Mouse (Mus musculus) midbrain, postnatal 0 days (tissue): ENCODE measurements at regions not wholly inside any gene's neighbourhood (a gene's known extent, or its start where the extent isn't known, plus 50 kb on each side); places are given as distances from the start of the nearest gene placed in this dataset.

Experiments used
- ATAC-seq: fragments of 200-750 bp; cut with Nextera tagmentation; 2 replicates; pipeline ENCODE4 v1.8.0; 2017; ENCODE audit warnings: moderate number of reproducible peaks, mild to moderate bottlenecking, moderate TSS enrichment, moderate library complexity; ENCODE audit not compliant: low FRiP score
- DNase-seq: peaks from one replicate; pipeline ENCODE4 v3.0.0-alpha.2; 2015; ENCODE audit warnings: low spot score
- H3K27ac ChIP-seq: fragments of 300-500 bp; sonication (generic); 2 replicates; pipeline ENCODE4 v1.5.1; 2014; ENCODE audit warnings: low read depth, mild to moderate bottlenecking, low read length, mixed read lengths
- H3K27me3 ChIP-seq: fragments of 300-500 bp; sonication (generic); 2 replicates; pipeline ENCODE4 v1.6.1; 2014; ENCODE audit warnings: low read length, control low read depth, mixed read lengths; ENCODE audit not compliant: insufficient read depth
- H3K36me3 ChIP-seq: fragments of 300-500 bp; sonication (generic); 2 replicates; pipeline ENCODE4 v1.6.1; 2014; ENCODE audit warnings: low read length, control low read depth, mixed read lengths; ENCODE audit not compliant: insufficient read depth
- H3K4me1 ChIP-seq: fragments of 300-500 bp; sonication (generic); 2 replicates; pipeline ENCODE4 v1.6.1; 2014; ENCODE audit warnings: mild to moderate bottlenecking, control low read depth, antibody characterized with exemption, low read length, mixed read lengths; ENCODE audit not compliant: insufficient read depth
- H3K4me2 ChIP-seq: fragments of 300-500 bp; sonication (generic); 2 replicates; pipeline ENCODE4 v1.6.1; 2014; ENCODE audit warnings: low read depth, mild to moderate bottlenecking, low read length, mixed read lengths; ENCODE audit not compliant: poor library complexity, severe bottlenecking
- H3K4me3 ChIP-seq: fragments of 300-500 bp; sonication (generic); 2 replicates; pipeline ENCODE4 v1.5.1; 2014; ENCODE audit warnings: low read depth, mild to moderate bottlenecking, low read length, moderate library complexity
- H3K9ac ChIP-seq: fragments of 300-500 bp; sonication (generic); replicated peaks from 2 replicates; pipeline ENCODE4 v1.6.1; 2014; ENCODE audit warnings: mild to moderate bottlenecking, low read length, moderate library complexity, mixed read lengths; ENCODE audit not compliant: poor library complexity, severe bottlenecking
- H3K9me3 ChIP-seq: fragments of 300-500 bp; sonication (generic); 2 replicates; pipeline ENCODE4 v1.6.1; 2016; ENCODE audit warnings: low read length, control low read depth
- CTCF ChIP-seq: IDR thresholded peaks from 2 replicates; pipeline ENCODE4 v1.5.1; 2016; ENCODE audit warnings: antibody characterized with exemption, mild to moderate bottlenecking
- WGBS: fragments of 180-500 bp; shearing (Covaris S2); extraction: QIAGEN DNeasy Blood & Tissue Kit; methylation state at CpG from one replicate; pipeline ENCODE4 v1.1.7; 2014; 5-methylcytosine and 5-hydroxymethylcytosine counted together

DNA sequence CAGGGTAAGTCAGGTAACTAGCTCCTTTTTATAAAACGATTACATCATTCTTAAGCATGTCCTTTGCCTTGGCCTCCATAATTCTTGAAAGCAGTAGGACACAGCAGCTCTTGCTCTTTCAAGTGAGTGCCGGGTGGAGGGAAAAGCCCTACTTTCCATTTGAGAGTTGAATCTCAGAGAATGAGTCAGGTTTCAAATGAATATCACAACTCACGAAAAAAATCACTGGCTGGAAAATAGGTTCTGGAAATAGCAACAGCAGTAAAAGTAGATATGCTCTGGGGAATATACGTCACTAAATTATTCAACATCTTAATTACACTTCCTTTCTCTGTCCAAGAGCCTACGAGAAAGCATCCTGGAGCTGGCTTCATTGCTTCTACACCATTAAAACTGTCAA, 250.5 kb downstream of the Kcnc2 start:
- WGBS = 77% methylated on average over 5 of the region's 5 CpGs
- no peak overlapping the region for H3K27ac ChIP-seq
- H3K27me3 ChIP-seq = no peaks in the 10 kb centered on the region
- no peaks in the 10 kb centered on the region for H3K9me3 ChIP-seq
- H3K4me3 ChIP-seq = no peak overlapping the region
- no peak for TF ChIP-seq CTCF
- no peaks in the 10 kb centered on the region for H3K36me3 ChIP-seq
- H3K9ac ChIP-seq = no peak overlapping the region
- no peak overlapping the region for H3K4me2 ChIP-seq
- no peaks in the 10 kb centered on the region for H3K4me1 ChIP-seq
- ATAC-seq (no peak), DNase-seq (peak; percentile 32)

DNA sequence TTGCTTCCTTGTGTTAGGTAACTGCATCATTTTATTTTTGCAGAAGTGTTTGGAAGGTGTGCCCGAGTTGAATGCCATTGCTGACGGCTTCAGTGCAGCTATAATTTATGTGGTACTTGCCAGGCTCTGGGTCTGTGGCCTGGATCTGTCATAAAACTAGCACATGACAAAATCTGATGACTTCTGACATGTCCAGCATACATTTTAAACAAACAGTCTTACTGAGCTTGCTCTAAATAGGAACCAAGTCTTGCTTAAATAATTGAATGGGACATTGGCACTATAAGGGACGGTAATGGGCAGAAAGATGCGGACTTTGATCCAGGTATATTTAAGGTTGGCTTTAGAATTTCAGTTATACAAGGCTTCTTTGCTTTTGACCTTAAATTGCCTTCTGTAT, 272.1 kb downstream of the Kcnc2 start:
- H3K4me1 ChIP-seq = no peaks in the 10 kb centered on the region
- H3K27ac ChIP-seq = no peak overlapping the region
- no peak for ATAC-seq
- no peak overlapping the region for H3K4me3 ChIP-seq
- DNase-seq = no peak
- WGBS = 86% methylated on average over 4 of the region's 4 CpGs
- no peaks in the 10 kb centered on the region for H3K9me3 ChIP-seq
- no peak overlapping the region for H3K9ac ChIP-seq
- H3K4me2 ChIP-seq = no peak overlapping the region
- H3K27me3 ChIP-seq = no peaks in the 10 kb centered on the region
- no peak for TF ChIP-seq CTCF
- H3K36me3 ChIP-seq = no peaks in the 10 kb centered on the region

DNA sequence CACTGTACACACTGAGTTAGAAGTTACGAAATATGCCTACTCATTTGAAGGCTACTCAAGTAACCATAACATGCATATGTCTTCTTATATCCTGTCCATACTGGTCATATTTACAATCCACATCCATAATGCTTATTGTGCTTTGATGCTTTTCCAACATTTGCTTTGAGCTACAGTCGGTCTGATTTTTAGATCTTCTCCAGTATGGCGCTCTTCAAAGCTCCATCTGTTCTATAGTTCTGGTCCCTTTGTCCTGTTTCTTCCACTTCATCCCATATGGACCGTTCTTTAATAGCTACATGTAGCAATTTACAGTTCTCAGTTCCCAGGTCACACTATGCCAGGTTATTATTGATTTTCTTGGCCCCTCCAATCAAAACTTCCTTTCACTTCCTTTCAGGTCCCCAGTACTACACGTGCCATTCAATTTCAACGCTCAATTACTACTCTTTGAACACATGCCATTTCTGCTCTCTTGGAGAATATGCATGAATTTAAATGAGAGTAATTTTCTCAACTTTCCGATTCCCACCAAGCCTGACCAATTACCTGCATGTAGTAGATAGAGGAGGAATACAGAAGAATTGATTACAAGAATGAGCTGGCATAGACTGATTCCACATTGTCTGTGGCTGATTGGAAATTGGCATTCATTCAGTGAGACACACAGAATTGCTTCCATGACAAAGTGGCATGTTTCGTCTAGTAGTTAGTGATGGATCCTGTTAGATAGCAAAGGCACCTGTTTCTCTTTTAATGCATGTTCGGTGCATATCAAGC, 301.0 kb downstream of the Kcnc2 start:
- H3K9ac ChIP-seq = no peak overlapping the region
- no peak overlapping the region for H3K4me3 ChIP-seq
- no peaks in the 10 kb centered on the region for H3K36me3 ChIP-seq
- no peak for TF ChIP-seq CTCF
- ATAC-seq = no peak
- 74% methylated on average over 9 of the region's 9 CpGs for whole genome bisulfite sequencing
- H3K4me2 ChIP-seq = no peak overlapping the region
- no peak overlapping the region for H3K27ac ChIP-seq
- DNase-seq = peak; percentile 13
- H3K9me3 ChIP-seq = no peaks in the 10 kb centered on the region
- H3K4me1 ChIP-seq = no peaks in the 10 kb centered on the region
- H3K27me3 ChIP-seq = no peaks in the 10 kb centered on the region

DNA sequence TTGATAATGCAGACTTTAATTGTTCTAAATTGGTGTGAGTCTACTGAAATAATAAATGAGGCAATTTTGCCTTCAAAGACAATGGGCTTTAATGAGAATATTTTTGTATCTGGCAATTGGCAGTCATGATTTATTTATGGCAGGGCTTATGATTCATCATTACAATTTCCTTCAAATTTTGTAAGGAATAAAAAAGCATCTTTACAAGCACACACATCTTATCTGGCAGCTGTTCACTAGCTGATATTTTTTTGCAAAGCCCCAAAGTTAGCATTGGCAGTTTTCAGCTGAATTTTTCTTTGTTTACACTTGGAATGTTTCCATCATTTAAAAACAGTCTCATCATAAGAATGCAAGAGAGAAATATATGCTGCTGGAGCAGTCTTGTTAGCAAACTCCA, 301.6 kb downstream of the Kcnc2 start:
- no peak for TF ChIP-seq CTCF
- Histone ChIP-seq H3K9ac (no peak overlapping the region), H3K4me3 (no peak overlapping the region), H3K36me3 (no peaks in the 10 kb centered on the region), H3K27ac (no peak overlapping the region), H3K9me3 (no peaks in the 10 kb centered on the region), H3K4me2 (no peak overlapping the region), H3K27me3 (no peaks in the 10 kb centered on the region), H3K4me1 (no peaks in the 10 kb centered on the region)
- DNase-seq = peak; percentile 6
- no peak for ATAC-seq

DNA sequence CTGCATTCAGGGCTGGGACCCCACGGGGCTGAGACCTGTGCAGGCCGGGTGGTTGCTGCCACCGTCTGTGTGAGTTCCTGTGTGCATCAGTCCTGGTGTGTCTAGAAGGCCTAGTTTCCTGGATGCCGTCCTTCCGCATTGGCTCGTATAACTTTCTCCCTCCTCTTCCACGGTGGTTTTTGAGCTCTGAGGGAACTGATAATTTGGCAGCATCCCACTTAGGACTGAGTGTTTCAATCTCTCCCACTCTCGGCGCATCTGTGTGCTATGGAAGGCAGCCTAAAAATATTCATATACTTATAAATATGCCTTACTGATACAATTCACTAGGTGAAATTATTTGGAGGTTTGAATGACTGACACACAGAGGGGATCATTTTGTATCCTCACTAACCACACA, 314.0 kb downstream of the Kcnc2 start:
- 92% methylated on average over 9 of the region's 9 CpGs for WGBS
- ATAC-seq = no peak
- no peak for DNase-seq

DNA sequence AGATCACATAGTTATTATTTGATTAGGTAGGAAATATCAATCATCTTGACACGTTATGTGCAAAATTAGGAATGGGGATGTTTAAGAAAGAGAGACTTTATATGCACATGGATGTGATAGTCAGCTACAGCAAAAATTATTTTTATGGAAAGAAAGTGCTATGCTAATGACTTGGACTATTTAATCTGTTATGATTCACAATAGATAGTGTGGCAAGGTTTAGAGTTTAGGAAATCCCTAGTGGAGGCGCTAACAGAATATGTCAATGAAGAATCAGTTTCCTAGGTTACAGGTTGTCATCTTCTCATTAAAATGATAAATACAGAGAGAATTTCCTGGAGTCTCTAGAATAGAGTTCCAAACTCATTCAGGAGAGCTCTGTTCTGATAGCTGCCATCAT, 323.4 kb downstream of the Kcnc2 start:
- no peaks in the 10 kb centered on the region for H3K27me3 ChIP-seq
- H3K4me2 ChIP-seq = no peak overlapping the region
- no peak for TF ChIP-seq CTCF
- H3K9me3 ChIP-seq = no peaks in the 10 kb centered on the region
- no peak overlapping the region for H3K9ac ChIP-seq
- no peaks in the 10 kb centered on the region for H3K36me3 ChIP-seq
- 75% methylated on average over 2 of the region's 2 CpGs for WGBS
- ATAC-seq (no peak), DNase-seq (no peak)
- H3K4me1 ChIP-seq = no peaks in the 10 kb centered on the region
- no peak overlapping the region for H3K27ac ChIP-seq
- H3K4me3 ChIP-seq = no peak overlapping the region

More for the DNA sequence above, 314.0 kb downstream of the Kcnc2 start:
- H3K4me1 ChIP-seq = no peaks in the 10 kb centered on the region
- no peaks in the 10 kb centered on the region for H3K27me3 ChIP-seq
- no peak for TF ChIP-seq CTCF
- no peak overlapping the region for H3K9ac ChIP-seq
- H3K4me3 ChIP-seq = no peak overlapping the region
- H3K36me3 ChIP-seq = no peaks in the 10 kb centered on the region
- no peak overlapping the region for H3K27ac ChIP-seq
- H3K9me3 ChIP-seq = no peaks in the 10 kb centered on the region
- H3K4me2 ChIP-seq = no peak overlapping the region
